Mouse (Mus musculus) layer of hippocampus, adult 2 months (tissue): ENCODE results near the gene Fbxl14. TPM values are rescaled to one million over a fixed set of nuclear protein-coding genes. Genes with fewer than 3 reads are reported as not detected.
"Not testable (repeated sequence)": the region's sequence is repeated elsewhere in the genome, so short reads cannot be mapped to it uniquely, and the experiment has no call there.

Experiments
- DNase-seq, 2 experiments: peaks; one replicate each; pipeline ENCODE4 v3.0.0; 2022; ENCODE audit warnings: low spot score in 2 of 2
- H3K27ac ChIP-seq: fragments of 200-600 bp; 2 replicates; pipeline ENCODE4 v1.8.1; 2022
- H3K4me3 ChIP-seq: fragments of 200-600 bp; 2 replicates; pipeline ENCODE4 v1.8.1; 2022; ENCODE audit warnings: mild to moderate bottlenecking
- CTCF ChIP-seq: fragments of 200-600 bp; conservative IDR thresholded peaks from 2 replicates; pipeline ENCODE4 v1.8.1; 2022; ENCODE audit warnings: antibody characterized with exemption, mild to moderate bottlenecking, moderate library complexity
- long read RNA-seq, 2 experiments: library from polyadenylated mRNA; stranded (forward); transcript quantifications; one replicate each; pipeline ENCODE4 v2.0.0; 2021; ENCODE audit warnings: borderline mapping rate in 2 of 2
- total RNA-seq, 2 experiments: library from RNA; stranded (reverse); gene quantifications; 2 replicates each; pipeline ENCODE4 v1.2.3; 2021

Fbxl14 gene
- total RNA-seq = 10 to 100 TPM; 32.3 to 34.3 TPM
- long read RNA-seq, experiment 1, transcript Fbxl14-201 (1 exons, 2,963 nt) = major isoform, 10 of 10 reads
- long read RNA-seq, experiment 1, partial matches to known transcripts = 0 of 10 reads
- long read RNA-seq, experiment 1, other reads (novel, unspliced or antisense) = 0 of 10 reads
- long read RNA-seq, experiment 2, transcript Fbxl14-201 (1 exons, 2,963 nt) = major isoform, 11 of 11 reads
- long read RNA-seq, experiment 2, partial matches to known transcripts = 0 of 11 reads
- long read RNA-seq, experiment 2, other reads (novel, unspliced or antisense) = 0 of 11 reads

- DNase-seq = no peak
- no peak for TF ChIP-seq CTCF
- peak within 1 kb of the TSS; percentile 98 for H3K27ac ChIP-seq
- H3K4me3 ChIP-seq = peak within 1 kb of the TSS; percentile 85
Observed at GRCm38 (mm10) chr6:119479343-119479875, at the start of gene Fbxl14. TSS of gene Fbxl14 (plus strand) at chr6:119479668.

DNA sequence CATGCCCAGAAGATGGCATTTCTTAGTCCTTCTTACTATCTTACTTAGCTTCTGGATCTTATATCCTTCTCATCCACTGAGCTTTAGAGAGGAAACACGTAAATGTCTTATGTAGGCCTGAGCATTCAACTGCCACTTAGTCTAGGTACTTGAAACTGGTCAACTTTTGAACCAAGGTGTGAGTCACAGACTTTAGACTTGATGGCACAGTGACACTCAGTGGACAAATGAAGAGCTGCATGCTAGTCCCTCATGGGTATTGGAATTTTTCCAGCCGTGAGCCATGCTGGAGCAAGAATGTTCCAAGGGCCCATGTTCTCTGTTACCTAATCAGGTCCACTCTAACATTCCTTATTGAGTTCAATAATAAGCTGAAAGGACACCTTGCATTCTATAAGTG is 49.0 kb upstream of the Fbxl14 start:
- H3K27ac ChIP-seq = no peak overlapping the region
- peak; percentile 92 for TF ChIP-seq CTCF

GRCm38 (mm10) chr6:119431751-119432324 is 47.6 kb upstream of the Fbxl14 start:
- Histone ChIP-seq H3K27ac (no peak overlapping the region), H3K4me3 (no peak overlapping the region)
- no peak for TF ChIP-seq CTCF
- no peak for DNase-seq

More for the DNA sequence above, 49.0 kb upstream of the Fbxl14 start:
- no peak overlapping the region for H3K4me3 ChIP-seq
- peak; percentile 33 to 54 for DNase-seq

- no peak for TF ChIP-seq CTCF
- no peak for DNase-seq
Observed at GRCm38 (mm10) chr6:119434394-119434793, 45.1 kb upstream of the Fbxl14 start.

GRCm38 (mm10) chr6:119437894-119438761 is 41.3 kb upstream of the Fbxl14 start:
- no peak for DNase-seq
- no peak overlapping the region for H3K4me3 ChIP-seq
- no peak for TF ChIP-seq CTCF
- no peak overlapping the region for H3K27ac ChIP-seq

More at GRCm38 (mm10) chr6:119434394-119434793, 45.1 kb upstream of the Fbxl14 start:
- no peak overlapping the region for H3K27ac ChIP-seq
- no peak overlapping the region for H3K4me3 ChIP-seq

DNA sequence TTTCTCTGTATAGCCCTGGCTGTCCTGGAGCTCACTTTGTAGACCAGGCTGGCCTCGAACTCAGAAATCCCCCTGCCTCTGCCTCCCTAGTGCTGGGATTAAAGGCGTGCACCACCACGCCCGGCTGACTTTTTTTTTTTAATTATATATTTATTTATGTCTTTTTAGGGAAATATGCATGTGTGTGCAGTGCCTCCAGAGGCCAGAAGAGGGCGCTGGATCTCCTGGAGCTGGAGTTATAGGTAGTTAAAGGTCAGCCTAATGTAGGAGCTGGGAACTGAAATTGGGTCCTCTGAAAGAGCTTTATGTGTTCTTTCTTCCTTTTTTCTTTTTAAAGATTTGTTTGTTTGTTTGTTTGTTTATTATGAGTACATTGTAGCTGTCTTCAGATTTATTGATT is 36.7 kb upstream of the Fbxl14 start:
- not testable (repeated sequence) for H3K27ac ChIP-seq, H3K4me3 ChIP-seq, DNase-seq
- peak; percentile 62 for TF ChIP-seq CTCF

DNA sequence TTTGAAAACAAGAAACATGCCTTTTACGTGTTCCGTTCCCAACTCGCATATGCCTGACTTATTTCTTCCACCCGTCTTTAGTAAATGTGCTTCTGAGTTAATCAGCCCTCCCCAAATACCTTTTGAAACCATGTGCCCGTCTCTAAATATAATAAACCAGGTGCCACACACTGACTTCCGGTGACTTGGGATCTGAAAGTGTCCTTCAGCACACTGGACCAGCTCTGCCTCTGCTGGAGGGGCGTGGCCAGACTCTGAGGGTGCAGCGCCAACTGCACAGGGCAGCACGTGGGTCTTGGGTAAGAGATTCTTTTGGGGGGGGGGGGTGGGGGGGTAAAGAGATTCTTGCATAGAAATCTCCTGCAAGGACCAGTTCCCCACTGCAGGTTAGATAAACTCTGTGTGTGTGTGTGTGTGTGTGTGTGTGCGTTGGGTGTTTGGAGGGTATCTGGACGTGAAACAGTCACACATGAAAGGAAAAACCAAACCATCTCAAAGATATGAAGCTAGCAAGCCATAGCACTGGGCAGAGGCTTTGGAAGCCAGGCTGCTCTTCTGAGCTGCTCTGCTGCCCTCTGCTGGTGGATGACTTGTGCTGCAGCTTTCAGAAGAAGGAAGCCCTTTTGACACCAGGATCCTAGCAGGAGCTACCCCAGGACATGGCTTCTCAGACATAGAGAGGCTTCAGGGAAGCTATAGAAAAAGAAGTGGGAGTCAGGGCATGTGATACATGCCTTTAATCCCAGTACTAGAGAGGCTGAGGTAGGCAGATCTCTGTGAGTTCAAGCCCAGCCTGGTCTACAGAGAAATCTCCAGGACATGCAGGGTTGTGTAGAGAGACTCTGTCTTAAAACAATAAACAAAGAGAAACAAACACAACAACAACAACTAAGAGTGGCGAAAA is 35.5 kb upstream of the Fbxl14 start:
- no peak overlapping the region for H3K4me3 ChIP-seq
- peak; percentile 93 for TF ChIP-seq CTCF
- peak; percentile 73 to 78 for DNase-seq
- H3K27ac ChIP-seq = no peak overlapping the region

- DNase-seq = no peak
- no peak overlapping the region for H3K27ac ChIP-seq
- TF ChIP-seq CTCF = no peak
- no peak overlapping the region for H3K4me3 ChIP-seq
Observed at GRCm38 (mm10) chr6:119445671-119446607, 33.5 kb upstream of the Fbxl14 start.

GRCm38 (mm10) chr6:119448321-119449059 is 31.0 kb upstream of the Fbxl14 start:
- H3K4me3 ChIP-seq = peak overlapping the region; percentile 33
- DNase-seq = no peak
- TF ChIP-seq CTCF = no peak
- no peak overlapping the region for H3K27ac ChIP-seq

- DNase-seq = no peak
- Histone ChIP-seq H3K4me3 (peak overlapping the region; percentile 33), H3K27ac (no peak overlapping the region)
- peak; percentile 58 for TF ChIP-seq CTCF
Observed at GRCm38 (mm10) chr6:119449060-119449499, 30.4 kb upstream of the Fbxl14 start.
